Mouse (Mus musculus) heart, embryonic 10.5 days (tissue): Measurements from ENCODE around the gene Nucks1. TPM values are rescaled to one million over a fixed set of nuclear protein-coding genes. Genes with fewer than 3 reads are reported as not detected.

Experiments used
- DNase-seq: peaks from one replicate; pipeline ENCODE4 v3.0.0-alpha.2; 2017; ENCODE audit warnings: low spot score
- H3K27ac ChIP-seq: fragments of 300-500 bp; sonication (generic); 2 replicates; pipeline ENCODE4 v1.5.1; 2016; ENCODE audit warnings: mild to moderate bottlenecking
- H3K27me3 ChIP-seq: fragments of 300-500 bp; sonication (generic); 2 replicates; pipeline ENCODE4 v1.6.1; 2016; ENCODE audit warnings: mild to moderate bottlenecking; ENCODE audit not compliant: poor library complexity, insufficient read depth, severe bottlenecking
- H3K36me3 ChIP-seq: fragments of 300-500 bp; sonication (generic); 2 replicates; pipeline ENCODE4 v1.6.1; 2016; ENCODE audit warnings: mild to moderate bottlenecking, moderate library complexity
- H3K4me1 ChIP-seq: fragments of 300-500 bp; sonication (generic); 2 replicates; pipeline ENCODE4 v1.6.1; 2016; ENCODE audit warnings: mild to moderate bottlenecking
- H3K4me3 ChIP-seq: fragments of 300-500 bp; sonication (generic); 2 replicates; pipeline ENCODE4 v1.5.1; 2016; ENCODE audit warnings: mild to moderate bottlenecking, moderate library complexity
- H3K9me3 ChIP-seq: fragments of 300-500 bp; sonication (generic); 2 replicates; pipeline ENCODE4 v1.6.1; 2016; ENCODE audit warnings: mild to moderate bottlenecking, moderate library complexity
- WGBS: fragments of 180-500 bp; shearing (Covaris S2); methylation state at CpG from one replicate; pipeline ENCODE4 v1.1.7; 2016; 5-methylcytosine and 5-hydroxymethylcytosine counted together
- polyA plus RNA-seq: library from polyadenylated mRNA; unstranded; fragments of >200 nt; fragmentation: Nextera tagmentation; extraction: Ambion mirVana; gene quantifications from 2 replicates; pipeline ENCODE4 v1.2.1, GENCODE M21; 2016

The Nucks1 gene
- polyA plus RNA-seq, 1 experiment from 2014 or later: 81.0 TPM

DNA sequence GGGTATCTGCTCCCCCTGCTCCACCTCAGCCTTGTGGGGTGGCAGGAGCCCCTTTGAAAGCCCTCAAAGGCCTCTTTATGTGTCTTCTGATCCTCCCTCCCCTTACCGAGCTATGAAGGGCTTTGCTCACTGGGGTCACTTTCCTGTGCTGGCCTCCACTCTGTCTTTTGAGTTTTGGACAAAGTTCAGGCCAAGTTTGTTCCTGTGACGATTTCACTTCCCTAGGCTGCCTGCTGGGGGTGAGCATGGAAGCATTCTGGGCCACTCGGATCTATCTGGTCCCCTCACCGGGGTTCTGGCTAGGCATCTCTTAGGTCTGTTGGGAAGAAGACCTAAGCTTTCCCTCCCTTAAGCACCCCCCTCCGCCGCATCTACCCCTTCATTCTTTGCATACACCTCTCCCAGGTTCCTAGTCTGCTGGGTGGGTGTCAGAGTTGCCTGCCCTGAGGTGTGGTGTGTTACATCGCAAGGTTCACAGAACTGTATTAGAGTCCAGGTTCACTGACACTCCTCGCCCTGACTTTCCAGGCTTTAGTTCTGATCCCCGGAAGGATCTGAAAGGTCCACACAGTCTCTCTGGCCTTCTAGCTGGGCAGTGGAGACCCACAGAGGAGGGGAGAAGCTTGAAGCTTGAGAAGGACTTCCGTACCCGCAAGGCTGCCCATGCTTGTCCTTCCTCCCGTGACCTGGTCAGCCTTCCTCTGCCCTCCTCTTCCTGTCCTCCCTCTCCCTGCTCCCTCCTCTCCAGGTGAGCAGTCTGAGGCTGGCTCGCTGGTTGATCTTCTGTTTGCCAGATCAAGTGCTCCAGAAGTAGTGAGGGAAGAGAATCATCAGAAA lies 62.4 kb downstream of the Nucks1 start:
- no peak for DNase-seq
- H3K4me3 ChIP-seq: no peak overlapping the region
- peaks cover 43% of the 10 kb centered on the region for H3K4me1 ChIP-seq
- H3K27me3 ChIP-seq: peaks cover 90% of the 10 kb centered on the region
- no peaks in the 10 kb centered on the region for H3K36me3 ChIP-seq
- no peaks in the 10 kb centered on the region for H3K9me3 ChIP-seq
- H3K27ac ChIP-seq: peak overlapping the region; percentile 67
- 26% methylated on average over 13 of the region's 13 CpGs for WGBS

- H3K27ac ChIP-seq: no peak overlapping the region
- WGBS: 65% methylated on average over 6 of the region's 6 CpGs
- H3K36me3 ChIP-seq: no peaks in the 10 kb centered on the region
- no peak for DNase-seq
- peaks cover 87% of the 10 kb centered on the region for H3K27me3 ChIP-seq
- no peaks in the 10 kb centered on the region for H3K9me3 ChIP-seq
- peaks cover 37% of the 10 kb centered on the region for H3K4me1 ChIP-seq
- H3K4me3 ChIP-seq: no peak overlapping the region
These were observed 63.7 kb downstream of the Nucks1 start for GRCm38 (mm10) chr1:131973991-131974390.

GRCm38 (mm10) chr1:131976886-131977285 lies 66.6 kb downstream of the Nucks1 start:
- no peaks in the 10 kb centered on the region for H3K9me3 ChIP-seq
- no peak overlapping the region for H3K27ac ChIP-seq
- H3K4me3 ChIP-seq: no peak overlapping the region
- peaks cover 19% of the 10 kb centered on the region for H3K4me1 ChIP-seq
- peaks cover 58% of the 10 kb centered on the region for H3K27me3 ChIP-seq
- H3K36me3 ChIP-seq: no peaks in the 10 kb centered on the region
- DNase-seq: no peak
- 87% methylated on average over 5 of the region's 5 CpGs for WGBS

DNA sequence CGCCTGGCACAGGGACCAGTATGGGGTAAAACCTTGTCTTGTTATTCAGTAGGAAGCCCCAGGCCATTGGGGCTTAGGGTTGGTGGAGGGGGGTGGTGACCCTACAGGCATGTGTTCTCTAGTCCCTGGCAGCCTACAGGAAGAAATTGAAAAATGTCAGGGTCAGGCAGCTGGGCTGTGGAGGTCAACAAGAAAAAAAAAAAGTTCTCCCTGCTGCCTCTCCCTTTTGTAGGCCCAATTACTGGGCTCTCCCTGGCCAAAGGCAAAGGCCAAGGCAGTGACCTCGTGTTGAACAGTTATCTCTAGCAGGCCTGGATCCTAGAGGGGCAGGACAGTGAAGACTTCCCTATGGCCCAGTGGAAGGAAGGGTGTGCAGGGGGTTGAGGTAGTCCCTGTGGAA lies 70.1 kb downstream of the Nucks1 start:
- no peak overlapping the region for H3K27ac ChIP-seq
- peaks cover 26% of the 10 kb centered on the region for H3K27me3 ChIP-seq
- 34% methylated on average over 2 of the region's 2 CpGs for WGBS
- no peaks in the 10 kb centered on the region for H3K36me3 ChIP-seq
- DNase-seq: no peak
- H3K4me1 ChIP-seq: peaks cover 2% of the 10 kb centered on the region; the same call in 1 of the 2 replicates
- no peak overlapping the region for H3K4me3 ChIP-seq
- H3K9me3 ChIP-seq: no peaks in the 10 kb centered on the region

DNA sequence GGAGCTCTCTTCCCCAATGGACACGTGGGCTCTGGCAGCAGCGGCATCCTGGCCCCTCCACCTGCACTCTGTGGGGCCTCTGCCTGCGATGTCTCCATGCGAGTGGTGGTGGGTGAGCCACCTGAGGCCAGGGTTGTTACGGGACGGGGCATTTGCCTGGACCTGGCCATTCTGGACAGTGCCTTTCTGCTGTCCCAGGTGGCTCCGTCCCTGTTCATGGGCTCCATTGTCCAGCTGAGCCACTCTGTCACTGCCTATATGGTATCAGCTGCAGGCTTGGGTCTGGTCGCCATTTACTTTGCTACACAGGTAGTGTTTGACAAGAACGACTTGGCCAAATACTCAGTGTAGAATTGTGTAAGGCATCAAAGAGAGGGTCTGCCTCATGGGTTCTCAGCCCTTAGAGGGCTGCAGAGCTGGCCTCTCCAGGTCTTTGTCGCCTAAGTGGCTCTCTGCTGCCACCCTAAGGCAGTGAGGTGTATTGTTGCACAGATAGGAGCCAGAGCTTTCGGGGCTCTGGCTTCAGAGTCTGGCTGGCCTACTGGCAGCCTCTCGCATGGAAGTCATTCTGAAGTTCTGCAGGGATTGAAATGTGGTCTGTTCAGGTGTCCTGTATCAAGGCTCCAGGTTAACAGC lies 71.2 kb downstream of the Nucks1 start:
- Histone ChIP-seq H3K27ac (no peak overlapping the region), H3K36me3 (no peaks in the 10 kb centered on the region), H3K9me3 (no peaks in the 10 kb centered on the region), H3K27me3 (peaks cover 20% of the 10 kb centered on the region), H3K4me1 (no peaks in the 10 kb centered on the region; the same call in 1 of the 2 replicates), H3K4me3 (no peak overlapping the region)
- 50% methylated on average over 12 of the region's 12 CpGs for WGBS
- DNase-seq: no peak

DNA sequence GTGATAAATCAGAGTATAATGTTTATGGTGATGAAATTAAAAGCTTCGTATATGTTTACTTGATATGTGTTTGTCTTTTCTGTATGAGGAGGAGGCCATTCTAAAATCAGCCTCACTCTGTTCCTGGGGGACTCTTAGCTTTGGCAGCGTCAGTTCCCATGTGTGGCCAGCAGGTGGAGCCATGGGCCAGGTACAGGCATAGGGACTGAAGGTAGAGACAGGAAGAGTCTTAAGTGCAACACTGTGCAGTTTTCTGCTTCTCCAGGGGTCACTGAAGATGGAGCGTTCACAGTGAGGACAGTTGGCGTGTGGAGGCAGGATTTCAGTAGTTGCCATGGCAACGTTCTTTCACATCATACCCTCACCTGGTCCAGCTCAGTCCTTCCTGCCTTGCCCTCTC lies 72.6 kb downstream of the Nucks1 start:
- DNase-seq: no peak
- Histone ChIP-seq H3K36me3 (no peaks in the 10 kb centered on the region), H3K27ac (no peak overlapping the region), H3K4me3 (no peak overlapping the region), H3K9me3 (no peaks in the 10 kb centered on the region), H3K27me3 (peaks cover 10% of the 10 kb centered on the region; the same call in 1 of the 2 replicates), H3K4me1 (no peaks in the 10 kb centered on the region)
- 12% methylated on average over 5 of the region's 5 CpGs for WGBS

DNA sequence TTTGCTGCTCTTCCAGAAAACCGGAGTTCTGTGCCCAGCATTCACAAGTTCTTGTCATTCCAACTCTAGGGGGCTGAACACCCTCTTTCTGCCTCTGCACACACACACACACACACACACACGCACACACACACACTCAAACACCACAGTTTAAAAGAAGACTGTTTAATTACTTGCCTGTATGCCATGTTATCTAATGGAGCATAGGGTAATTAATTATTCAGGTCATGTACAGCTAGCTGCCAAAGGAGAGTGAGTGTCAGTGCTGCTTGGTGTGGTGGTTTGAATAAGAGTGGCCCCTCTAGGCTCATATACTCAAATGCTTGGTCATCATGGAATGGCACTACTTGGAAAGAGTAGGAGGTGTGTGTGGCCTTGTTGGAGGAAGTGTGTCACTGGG lies 73.5 kb downstream of the Nucks1 start:
- peaks cover under 1% of the 10 kb centered on the region; the same call in 1 of the 2 replicates for H3K27me3 ChIP-seq
- WGBS: 76% methylated on average over 2 of the region's 2 CpGs
- H3K4me1 ChIP-seq: no peaks in the 10 kb centered on the region
- DNase-seq: no peak
- H3K9me3 ChIP-seq: no peaks in the 10 kb centered on the region
- no peak overlapping the region for H3K27ac ChIP-seq
- H3K36me3 ChIP-seq: no peaks in the 10 kb centered on the region
- H3K4me3 ChIP-seq: no peak overlapping the region

Other genes with a start within 250 kb of the Nucks1 start
- 0.58 and 0.79 TPM in 2 replicates for gene Rab7b, start 221.8 kb upstream of the Nucks1 start, polyA plus RNA-seq
- gene Slc26a9, start 166.5 kb upstream of the Nucks1 start, polyA plus RNA-seq: 0.05 and 0.06 TPM in 2 replicates
- gene Pm20d1, start 113.2 kb upstream of the Nucks1 start, polyA plus RNA-seq: 2.1 and 3.1 TPM in 2 replicates
- gene Slc41a1, start 83.0 kb upstream of the Nucks1 start, polyA plus RNA-seq: 8.8 and 9.6 TPM in 2 replicates
- gene Rab29, start 43.3 kb upstream of the Nucks1 start, polyA plus RNA-seq: 10.3 and 11.6 TPM in 2 replicates
- 1.1 and 1.9 TPM in 2 replicates for gene Slc45a3, start 52.4 kb downstream of the Nucks1 start, polyA plus RNA-seq
- gene Elk4, start 97.1 kb downstream of the Nucks1 start, polyA plus RNA-seq: 12.2 and 15.3 TPM in 2 replicates
- 7.3 and 12.0 TPM in 2 replicates for gene Mfsd4a, start 157.5 kb downstream of the Nucks1 start, polyA plus RNA-seq
- gene Cdk18, start 229.2 kb downstream of the Nucks1 start, polyA plus RNA-seq: 6.8 and 6.9 TPM in 2 replicates